Mouse (Mus musculus): ENCODE measurements at regions not wholly inside any gene's neighbourhood (a gene's known extent, or its start where the extent isn't known, plus 50 kb on each side); places are given as distances from the start of the nearest gene placed in this dataset.

- no peak for TF ChIP-seq CTCF (IDR thresholded peaks at IDR 0.05; ENCODE audit: control insufficient read depth, insufficient read depth, insufficient read length)
- TF ChIP-seq MYOD1 (IDR thresholded peaks at IDR 0.05; ENCODE audit: control insufficient read depth, insufficient read length, low read depth), result no peak
- TF ChIP-seq USF1 (IDR thresholded peaks at IDR 0.05; ENCODE audit: low read depth), result no peak
- no peak for TF ChIP-seq CEBPB (IDR thresholded peaks at IDR 0.05; ENCODE audit: low read depth)
- no peak for TF ChIP-seq MYOG (IDR thresholded peaks at IDR 0.05; ENCODE audit: control insufficient read depth, extremely low read depth, insufficient read length)
- no peak for TF ChIP-seq MAX (IDR thresholded peaks at IDR 0.05)
- no peak for TF ChIP-seq FOSL1 (IDR thresholded peaks at IDR 0.05; ENCODE audit: insufficient read depth, low read length, poor library complexity, severe bottlenecking)
These were observed 97.7 kb upstream of the Acvr2a start for GRCm38 (mm10) chr2:48716206-48716605.

All from C2C12 (cell line).